Mouse (Mus musculus): ENCODE measurements around the gene Anapc1. TPM values are rescaled to one million over a fixed set of nuclear protein-coding genes. Genes with fewer than 3 reads are reported as not detected.
"Not testable (repeated sequence)": the region's sequence is repeated elsewhere in the genome, so short reads cannot be mapped to it uniquely, and the experiment has no call there.

The Anapc1 gene
- total RNA-seq, 2 experiments from 2014 or later: 38.0 to 54.1 TPM

GRCm38 (mm10) chr2:128697047-128697446 lies 9.9 kb upstream of the Anapc1 start:
- no peak for DNase-seq

GRCm38 (mm10) chr2:128696426-128696825 lies 9.2 kb upstream of the Anapc1 start:
- DNase-seq: no peak

- DNase-seq: no peak
Measured at GRCm38 (mm10) chr2:128694548-128694947, 7.4 kb upstream of the Anapc1 start.

GRCm38 (mm10) chr2:128693828-128694227 lies 6.6 kb upstream of the Anapc1 start:
- not testable (repeated sequence) for DNase-seq

- DNase-seq: no peak
Measured at GRCm38 (mm10) chr2:128693236-128693635, 6.0 kb upstream of the Anapc1 start.

GRCm38 (mm10) chr2:128692771-128693170 lies 5.6 kb upstream of the Anapc1 start:
- no peak for DNase-seq

- DNase-seq: no peak
Measured at GRCm38 (mm10) chr2:128692336-128692735, 5.1 kb upstream of the Anapc1 start.

- no peak for DNase-seq
Measured at GRCm38 (mm10) chr2:128687558-128688120, 448 bp upstream of the Anapc1 start.

- no peak for DNase-seq
Measured at GRCm38 (mm10) chr2:128680661-128681060, 6.5 kb downstream of the Anapc1 start.

- DNase-seq: no peak
Measured at GRCm38 (mm10) chr2:128620578-128620977, 66.6 kb downstream of the Anapc1 start.

- no peak for DNase-seq
Measured at GRCm38 (mm10) chr2:128615366-128615765, 71.8 kb downstream of the Anapc1 start.

GRCm38 (mm10) chr2:128613365-128613764 lies 73.8 kb downstream of the Anapc1 start:
- no peak for DNase-seq

GRCm38 (mm10) chr2:128612275-128612674 lies 74.9 kb downstream of the Anapc1 start:
- DNase-seq: no peak

GRCm38 (mm10) chr2:128611178-128611577 lies 76.0 kb downstream of the Anapc1 start:
- DNase-seq: no peak

GRCm38 (mm10) chr2:128609286-128609685 lies 77.9 kb downstream of the Anapc1 start:
- no peak for DNase-seq

- no peak for DNase-seq
Measured at GRCm38 (mm10) chr2:128601534-128601933, 85.7 kb downstream of the Anapc1 start.

- no peak for DNase-seq
Measured at GRCm38 (mm10) chr2:128592301-128592700, 94.9 kb downstream of the Anapc1 start.

- no peak for DNase-seq
Measured at GRCm38 (mm10) chr2:128590909-128591308, 96.3 kb downstream of the Anapc1 start, which contains the start of gene Spdye4c. Spdye4c (plus strand) TSS chr2:128591209.

GRCm38 (mm10) chr2:128582881-128583280 lies 104.3 kb downstream of the Anapc1 start:
- DNase-seq: no peak

GRCm38 (mm10) chr2:128572726-128573624 lies 114.2 kb downstream of the Anapc1 start:
- peak; percentile 81 for DNase-seq

GRCm38 (mm10) chr2:128571001-128571400 lies 116.2 kb downstream of the Anapc1 start:
- no peak for DNase-seq

GRCm38 (mm10) chr2:128568490-128568889 lies 118.7 kb downstream of the Anapc1 start:
- DNase-seq: no peak

- no peak for DNase-seq
Measured at GRCm38 (mm10) chr2:128568018-128568417, 119.2 kb downstream of the Anapc1 start.
